Mouse (Mus musculus): ENCODE measurements at regions not wholly inside any gene's neighbourhood (a gene's known extent, or its start where the extent isn't known, plus 50 kb on each side); places are given as distances from the start of the nearest gene placed in this dataset.
A peak's percentile ranks its signal among the peaks of the same experiment; 100 is the strongest.

DNA sequence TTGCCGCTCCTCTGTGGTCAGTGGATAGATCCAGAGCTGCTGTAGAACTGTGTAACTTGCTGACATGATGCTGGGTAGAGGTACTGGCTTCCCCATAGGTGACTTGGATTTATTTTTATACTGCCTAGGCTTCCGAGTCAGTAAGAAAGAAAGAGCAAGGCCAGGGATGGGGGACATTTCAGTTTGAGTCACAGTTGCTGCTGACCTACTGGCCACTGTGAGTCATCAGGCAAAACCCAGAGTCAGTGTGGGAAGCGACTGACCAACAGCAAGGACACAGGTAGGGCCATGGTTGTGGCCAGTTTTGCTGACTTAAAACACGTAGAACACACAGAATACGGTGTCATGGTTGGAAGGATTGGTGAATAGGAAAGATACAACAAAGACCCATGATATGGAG lies 524.5 kb downstream of the Tbc1d22a start:
- Histone ChIP-seq H3K4me2 (replicated peaks) (no peak overlapping the region), H3K4me1 (no peaks in the 10 kb centered on the region), H3K27me3 (0 out of 2 replicates have a peak, but pooled peaks cover 5% of the 10 kb centered on the region), H3K4me3 (no peak overlapping the region), H3K27ac (no peak overlapping the region), H3K9ac (no peak overlapping the region), H3K9me3 (no peaks in the 10 kb centered on the region), H3K36me3 (no peaks in the 10 kb centered on the region)
- 89% methylated on average over 5 of the region's 5 CpGs for WGBS
- ATAC-seq (ENCODE audit: low FRiP score, low read depth): no peak

DNA sequence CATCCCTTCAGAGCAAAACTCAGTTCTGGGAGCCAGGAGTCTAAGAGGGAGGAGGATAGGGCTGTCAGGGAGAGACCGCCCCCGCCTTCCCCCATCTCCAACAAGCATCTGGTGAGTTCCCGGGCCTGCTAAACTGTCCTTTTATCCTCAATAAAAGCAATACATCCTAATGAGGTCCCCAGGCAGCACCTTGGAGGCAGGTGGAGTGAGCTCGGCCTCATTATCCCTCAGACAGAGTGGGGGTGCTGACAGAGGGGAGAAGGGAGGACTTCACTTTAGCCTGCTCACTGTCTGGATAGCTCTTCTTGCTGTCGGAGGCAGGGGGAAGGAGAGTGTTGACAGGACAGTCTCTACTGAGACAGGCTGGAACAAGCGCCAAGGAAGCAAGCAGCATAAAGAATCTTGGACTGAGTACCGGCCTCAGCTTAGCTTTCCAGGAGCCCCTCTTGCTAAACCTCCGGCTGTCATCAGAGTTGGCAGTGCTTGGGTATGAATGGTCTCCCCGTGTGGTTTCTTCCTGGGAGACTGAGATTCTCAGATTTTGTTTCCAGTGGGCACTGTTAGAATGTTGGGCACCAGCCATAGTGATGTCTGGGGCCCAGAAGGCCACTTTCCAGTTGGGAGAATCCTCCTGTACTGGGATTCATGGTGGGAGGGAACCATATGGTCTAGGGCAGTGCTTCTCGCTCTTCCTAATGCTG lies 537.3 kb downstream of the Tbc1d22a start:
- WGBS: 49% methylated on average over 10 of the region's 10 CpGs
- H3K4me3 ChIP-seq: no peak overlapping the region

DNA sequence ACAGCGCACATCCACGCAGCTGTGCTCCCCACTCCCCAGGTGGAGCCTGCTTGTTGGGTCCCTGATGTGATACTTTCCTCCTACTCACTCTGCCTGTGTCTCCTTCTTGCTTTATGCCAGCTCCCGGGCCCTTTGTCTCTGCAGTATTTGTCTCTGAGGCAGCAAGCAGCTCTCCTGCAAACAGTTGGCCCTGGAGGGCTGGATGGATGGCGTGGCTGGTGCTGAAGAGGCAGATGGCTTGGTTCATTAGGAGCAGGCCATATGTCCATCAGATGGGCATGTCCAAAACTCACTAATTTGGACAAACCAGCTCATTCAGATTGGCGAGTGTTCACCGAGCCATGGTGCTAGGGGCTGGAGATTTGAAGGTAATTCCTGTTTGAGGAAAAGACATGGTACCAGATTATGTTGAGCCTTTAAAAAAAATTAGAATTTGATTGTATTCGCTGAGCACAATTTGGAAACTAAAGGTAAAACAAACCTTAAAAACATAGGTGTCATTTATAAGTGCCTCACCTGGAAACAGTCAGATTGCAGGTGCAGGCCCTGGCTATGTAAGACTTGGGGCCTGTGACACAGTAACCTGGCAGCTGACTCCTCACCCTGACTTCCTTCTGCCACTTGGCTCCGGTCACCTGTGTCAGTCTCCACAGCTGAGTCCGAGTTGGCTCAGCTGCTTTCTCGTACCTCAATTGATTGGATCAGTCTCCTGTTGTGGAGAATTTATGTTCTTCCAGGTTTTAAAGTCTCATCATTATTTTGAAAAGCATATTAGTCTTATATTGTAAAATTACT lies 549.5 kb downstream of the Tbc1d22a start:
- Histone ChIP-seq H3K4me1 (0 out of 2 replicates have a peak, but pooled peaks cover under 1% of the 10 kb centered on the region), H3K4me2 (replicated peaks) (no peak overlapping the region), H3K27ac (no peak overlapping the region), H3K9ac (no peak overlapping the region), H3K27me3 (peaks cover 3% of the 10 kb centered on the region; the same call in 1 of the 2 replicates), H3K36me3 (no peaks in the 10 kb centered on the region), H3K9me3 (no peaks in the 10 kb centered on the region), H3K4me3 (no peak overlapping the region)
- no peak for ATAC-seq (ENCODE audit: low FRiP score, low read depth)
- 83% methylated on average over 10 of the region's 10 CpGs for WGBS

More for the DNA sequence above, 537.3 kb downstream of the Tbc1d22a start:
- H3K27me3 ChIP-seq: 0 out of 2 replicates have a peak, but pooled peaks cover 2% of the 10 kb centered on the region
- peak; percentile 67; the same call in 1 of the 2 replicates for ATAC-seq (ENCODE audit: low FRiP score, low read depth)
- no peaks in the 10 kb centered on the region for H3K36me3 ChIP-seq
- no peaks in the 10 kb centered on the region for H3K9me3 ChIP-seq
- H3K9ac ChIP-seq: no peak overlapping the region
- H3K4me1 ChIP-seq: no peaks in the 10 kb centered on the region
- no peak overlapping the region for H3K4me2 ChIP-seq (replicated peaks)
- no peak overlapping the region for H3K27ac ChIP-seq

DNA sequence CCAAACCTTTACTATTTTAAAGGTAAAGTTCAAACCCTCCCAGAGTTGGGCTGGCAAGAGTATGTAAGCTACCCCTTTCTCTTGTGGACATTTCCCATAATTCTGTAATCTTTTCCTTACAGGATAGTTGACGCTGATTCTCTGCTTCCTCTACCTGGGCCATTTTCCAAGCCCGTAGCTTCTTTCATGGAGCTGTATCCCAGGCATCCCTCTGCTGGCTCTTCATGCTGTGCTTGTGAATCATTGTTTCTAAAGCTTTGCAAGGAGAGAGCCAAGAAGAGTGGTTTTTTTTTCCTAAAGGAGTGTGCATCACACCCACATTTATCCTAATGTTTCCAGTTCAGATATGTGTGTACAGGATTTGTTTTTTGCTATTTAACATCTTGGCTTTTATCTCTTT lies 553.4 kb downstream of the Tbc1d22a start:
- no peak for ATAC-seq (ENCODE audit: low FRiP score, low read depth)
- 82% methylated on average over 2 of the region's 2 CpGs for WGBS
- H3K36me3 ChIP-seq: no peaks in the 10 kb centered on the region
- no peak overlapping the region for H3K4me3 ChIP-seq
- no peaks in the 10 kb centered on the region for H3K4me1 ChIP-seq
- no peak overlapping the region for H3K4me2 ChIP-seq (replicated peaks)
- peaks cover 3% of the 10 kb centered on the region; the same call in 1 of the 2 replicates for H3K27me3 ChIP-seq
- H3K27ac ChIP-seq: no peak overlapping the region
- no peaks in the 10 kb centered on the region for H3K9me3 ChIP-seq
- H3K9ac ChIP-seq: no peak overlapping the region

DNA sequence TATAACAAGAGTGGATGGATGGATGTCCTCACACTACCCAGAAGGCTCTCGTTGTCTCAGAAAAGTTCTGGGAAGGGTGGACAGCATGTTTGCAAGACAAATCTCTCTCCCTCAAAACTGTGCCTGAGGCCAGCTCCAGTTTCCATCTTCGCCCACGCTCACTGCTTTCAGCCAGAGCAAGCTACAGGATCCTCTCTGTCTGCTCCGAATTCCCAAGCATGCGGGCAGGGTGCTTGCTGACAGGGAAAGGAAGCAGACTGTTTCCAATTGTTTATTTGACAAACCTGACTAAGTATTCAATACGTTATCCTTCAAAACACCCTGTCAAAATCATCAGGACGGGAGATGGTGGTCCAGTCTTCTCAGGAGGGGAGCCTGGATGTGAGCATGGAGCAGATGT lies 558.8 kb downstream of the Tbc1d22a start:
- no peak overlapping the region for H3K27ac ChIP-seq
- no peak overlapping the region for H3K9ac ChIP-seq
- ATAC-seq (ENCODE audit: low FRiP score, low read depth): no peak
- 80% methylated on average over 7 of the region's 7 CpGs for WGBS
- H3K4me2 ChIP-seq (replicated peaks): no peak overlapping the region
- H3K36me3 ChIP-seq: no peaks in the 10 kb centered on the region
- no peak overlapping the region for H3K4me3 ChIP-seq
- no peaks in the 10 kb centered on the region for H3K9me3 ChIP-seq
- no peaks in the 10 kb centered on the region for H3K4me1 ChIP-seq
- no peaks in the 10 kb centered on the region for H3K27me3 ChIP-seq

DNA sequence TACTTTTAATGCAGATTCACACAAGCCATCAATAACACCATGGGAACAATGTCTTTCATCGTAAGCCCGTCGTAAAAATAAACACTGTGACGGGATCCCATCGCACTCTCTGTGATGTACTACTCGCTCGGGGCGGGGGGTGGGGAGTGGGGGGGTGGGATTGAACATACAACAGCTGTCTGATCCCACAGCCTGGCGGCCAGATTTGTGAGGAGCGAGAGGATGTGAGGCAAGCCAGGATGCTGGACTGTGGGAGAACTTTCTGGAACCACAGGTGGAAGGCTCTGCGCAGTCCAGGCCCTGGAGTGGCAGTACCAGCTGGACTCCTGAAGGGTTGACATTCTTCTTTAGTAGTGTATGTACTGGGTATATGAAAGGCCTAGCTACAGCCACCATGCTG lies 563.7 kb downstream of the Tbc1d22a start:
- no peaks in the 10 kb centered on the region for H3K36me3 ChIP-seq
- H3K27ac ChIP-seq: no peak overlapping the region
- H3K9ac ChIP-seq: no peak overlapping the region
- no peak overlapping the region for H3K4me3 ChIP-seq
- 72% methylated on average over 11 of the region's 11 CpGs for WGBS
- no peaks in the 10 kb centered on the region for H3K27me3 ChIP-seq
- no peaks in the 10 kb centered on the region for H3K9me3 ChIP-seq
- peak; percentile 57 for ATAC-seq (ENCODE audit: low FRiP score, low read depth)
- H3K4me2 ChIP-seq (replicated peaks): no peak overlapping the region
- H3K4me1 ChIP-seq: no peaks in the 10 kb centered on the region

DNA sequence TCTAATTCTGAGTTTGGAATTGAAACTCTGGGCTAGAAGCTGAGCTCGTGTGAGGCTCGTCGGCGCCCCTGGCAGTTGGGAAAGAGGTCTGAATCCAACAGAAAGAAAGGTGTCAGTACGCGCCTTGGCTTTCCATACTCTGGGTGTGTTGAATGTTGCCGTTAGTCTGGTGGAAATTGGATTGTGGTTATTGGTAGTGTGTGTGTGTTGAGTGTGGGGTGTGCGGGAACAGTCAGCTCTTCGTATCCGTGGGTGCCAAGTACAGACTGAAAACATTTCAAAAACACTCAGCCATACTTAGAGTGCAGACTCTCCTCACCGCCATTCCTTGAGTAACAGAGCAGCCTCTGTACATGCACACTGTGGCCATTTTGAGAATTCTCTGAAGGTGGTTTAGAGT lies 566.9 kb downstream of the Tbc1d22a start:
- no peaks in the 10 kb centered on the region for H3K27me3 ChIP-seq
- H3K36me3 ChIP-seq: no peaks in the 10 kb centered on the region
- no peak overlapping the region for H3K4me3 ChIP-seq
- ATAC-seq (ENCODE audit: low FRiP score, low read depth): no peak
- no peak overlapping the region for H3K27ac ChIP-seq
- no peak overlapping the region for H3K4me2 ChIP-seq (replicated peaks)
- H3K9me3 ChIP-seq: no peaks in the 10 kb centered on the region
- H3K9ac ChIP-seq: no peak overlapping the region
- 86% methylated on average over 11 of the region's 11 CpGs for WGBS
- H3K4me1 ChIP-seq: no peaks in the 10 kb centered on the region

DNA sequence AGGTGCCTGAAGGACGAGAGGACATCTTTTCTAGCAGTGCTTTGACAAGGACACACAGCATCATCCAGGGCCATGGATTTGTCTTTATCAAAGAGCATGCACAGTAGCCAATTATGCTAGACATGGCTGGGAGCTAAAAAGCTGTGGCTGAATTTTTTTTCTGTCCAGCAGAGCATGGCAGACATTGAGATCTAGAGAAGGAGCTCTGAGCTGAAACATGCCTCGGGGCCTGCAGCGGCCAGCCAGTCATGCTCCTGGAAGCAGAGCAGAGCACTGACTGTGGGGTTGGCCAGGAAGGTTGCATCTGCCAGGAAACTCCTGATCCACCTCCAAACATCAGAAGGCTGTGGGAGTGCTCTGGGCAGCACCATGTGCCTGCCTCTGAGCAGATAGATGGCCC lies 580.5 kb downstream of the Tbc1d22a start:
- no peak for ATAC-seq (ENCODE audit: low FRiP score, low read depth)
- WGBS: 66% methylated on average over 3 of the region's 3 CpGs
- no peaks in the 10 kb centered on the region for H3K36me3 ChIP-seq
- H3K9ac ChIP-seq: no peak overlapping the region
- no peak overlapping the region for H3K27ac ChIP-seq
- no peak overlapping the region for H3K4me2 ChIP-seq (replicated peaks)
- no peaks in the 10 kb centered on the region for H3K9me3 ChIP-seq
- H3K4me1 ChIP-seq: peaks cover 10% of the 10 kb centered on the region
- no peak overlapping the region for H3K4me3 ChIP-seq
- H3K27me3 ChIP-seq: no peaks in the 10 kb centered on the region

DNA sequence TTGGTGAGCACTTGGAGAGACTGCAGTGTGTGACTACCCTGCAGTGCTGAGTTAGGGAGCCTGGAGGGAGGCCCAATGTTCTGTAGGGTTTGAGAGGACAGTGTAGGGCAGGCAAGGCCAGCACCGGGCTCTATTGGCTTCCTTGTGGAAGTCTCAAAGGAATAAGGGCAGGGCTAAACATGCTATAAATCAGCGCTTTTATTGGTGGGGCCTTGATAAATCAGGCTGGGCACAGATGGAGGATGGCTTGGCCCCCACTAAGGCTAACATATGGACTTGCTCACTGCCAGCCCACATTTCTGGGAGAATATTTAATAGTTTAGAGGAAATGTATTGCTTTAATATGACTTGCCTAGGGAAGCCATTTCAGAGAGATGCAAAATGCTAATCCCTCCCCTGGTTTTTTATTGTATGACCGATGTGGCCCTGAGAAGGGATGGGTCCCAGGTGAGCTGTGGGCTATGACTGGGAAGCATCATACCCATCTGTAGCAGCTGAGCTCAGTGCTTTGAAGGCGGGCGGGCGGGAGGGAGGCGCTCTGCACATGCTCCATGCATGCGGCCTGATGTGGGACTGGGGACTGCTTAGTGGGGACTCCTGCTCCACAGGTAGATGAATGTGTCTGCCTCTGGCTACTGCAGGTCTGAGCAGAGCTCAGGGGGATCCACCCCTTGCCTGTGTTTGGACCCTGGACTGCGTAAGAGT lies 584.4 kb downstream of the Tbc1d22a start:
- Histone ChIP-seq H3K36me3 (no peaks in the 10 kb centered on the region), H3K27me3 (no peaks in the 10 kb centered on the region), H3K9ac (no peak overlapping the region), H3K4me1 (peaks cover 10% of the 10 kb centered on the region), H3K4me3 (no peak overlapping the region), H3K27ac (no peak overlapping the region), H3K4me2 (replicated peaks) (no peak overlapping the region), H3K9me3 (no peaks in the 10 kb centered on the region)
- ATAC-seq (ENCODE audit: low FRiP score, low read depth): no peak
- WGBS: 44% methylated on average over 9 of the region's 9 CpGs

DNA sequence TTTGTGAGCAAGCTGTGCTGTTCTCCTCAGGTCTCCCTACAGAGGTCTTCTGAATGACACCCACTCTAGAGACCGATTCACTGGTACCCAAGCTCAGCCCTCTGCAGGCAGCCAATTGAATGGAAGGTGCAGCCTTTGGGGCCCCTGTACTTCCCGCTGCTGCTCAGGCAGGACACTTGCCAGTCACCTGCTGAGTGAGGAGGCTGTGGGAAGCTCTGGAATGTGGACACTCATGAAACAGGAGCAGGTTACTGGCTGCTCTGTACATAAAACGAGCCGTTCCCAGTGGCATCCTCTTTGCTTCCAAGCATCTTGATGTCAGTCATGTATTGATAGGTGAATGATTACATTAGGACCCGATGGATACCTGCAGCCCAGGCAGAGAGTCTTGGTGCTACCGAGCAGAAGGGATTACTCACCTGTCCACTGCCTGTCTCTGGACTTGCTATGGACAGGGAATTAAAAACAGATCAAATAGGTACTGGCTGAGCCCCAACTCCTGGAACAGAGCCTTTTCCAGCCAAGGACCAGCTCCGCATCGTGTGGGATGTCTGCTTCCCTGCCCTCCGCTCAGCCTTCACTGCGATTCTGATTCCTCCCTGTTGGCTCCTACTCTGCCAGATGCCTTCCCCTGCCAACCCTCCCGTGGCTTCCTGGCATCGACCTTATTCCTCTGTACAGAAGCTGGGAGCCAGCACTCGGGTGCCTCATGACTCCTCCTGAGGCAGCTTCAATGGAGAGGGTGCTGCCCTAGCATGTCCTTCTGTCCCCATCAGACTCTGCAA lies 593.2 kb downstream of the Tbc1d22a start:
- Histone ChIP-seq H3K36me3 (no peaks in the 10 kb centered on the region), H3K4me3 (no peak overlapping the region), H3K4me2 (replicated peaks) (no peak overlapping the region), H3K9me3 (no peaks in the 10 kb centered on the region), H3K27ac (no peak overlapping the region), H3K9ac (no peak overlapping the region), H3K4me1 (no peaks in the 10 kb centered on the region), H3K27me3 (no peaks in the 10 kb centered on the region)
- ATAC-seq (ENCODE audit: low FRiP score, low read depth): no peak
- WGBS: 77% methylated on average over 13 of the region's 13 CpGs

DNA sequence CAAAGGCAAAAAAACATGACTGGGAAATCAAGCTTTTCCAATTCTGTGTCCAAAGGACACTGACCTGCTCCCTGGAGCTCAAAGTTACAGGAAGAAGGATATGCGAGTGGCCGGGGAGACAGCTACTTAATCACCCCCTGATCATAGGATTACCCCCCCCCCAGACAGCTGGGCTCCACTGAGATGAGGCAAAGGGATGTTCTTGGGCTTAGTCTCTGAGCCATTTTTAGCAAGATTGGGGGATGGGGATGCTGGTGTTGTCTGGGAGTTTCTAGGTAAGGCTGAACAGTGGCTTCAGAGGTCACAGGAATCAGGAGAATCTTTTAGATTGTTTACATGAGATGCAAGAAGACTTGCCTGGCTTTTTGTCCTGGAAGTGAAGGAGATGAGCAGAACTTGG lies 597.6 kb downstream of the Tbc1d22a start:
- no peak for ATAC-seq (ENCODE audit: low FRiP score, low read depth)
- no peak overlapping the region for H3K9ac ChIP-seq
- H3K27me3 ChIP-seq: no peaks in the 10 kb centered on the region
- no peaks in the 10 kb centered on the region for H3K9me3 ChIP-seq
- no peaks in the 10 kb centered on the region for H3K36me3 ChIP-seq
- H3K4me1 ChIP-seq: no peaks in the 10 kb centered on the region
- H3K4me3 ChIP-seq: no peak overlapping the region
- H3K27ac ChIP-seq: no peak overlapping the region
- no peak overlapping the region for H3K4me2 ChIP-seq (replicated peaks)
- 58% methylated on average over 2 of the region's 2 CpGs for WGBS

Measured in limb, embryonic 13.5 days (tissue).